Mouse (Mus musculus): ENCODE results near the gene Spryd3. TPM values are rescaled to one million over a fixed set of nuclear protein-coding genes. Genes with fewer than 3 reads are reported as not detected.

Gene Spryd3
- polyA plus RNA-seq, 1 experiment from 2014 or later, result 12.9 TPM

DNA sequence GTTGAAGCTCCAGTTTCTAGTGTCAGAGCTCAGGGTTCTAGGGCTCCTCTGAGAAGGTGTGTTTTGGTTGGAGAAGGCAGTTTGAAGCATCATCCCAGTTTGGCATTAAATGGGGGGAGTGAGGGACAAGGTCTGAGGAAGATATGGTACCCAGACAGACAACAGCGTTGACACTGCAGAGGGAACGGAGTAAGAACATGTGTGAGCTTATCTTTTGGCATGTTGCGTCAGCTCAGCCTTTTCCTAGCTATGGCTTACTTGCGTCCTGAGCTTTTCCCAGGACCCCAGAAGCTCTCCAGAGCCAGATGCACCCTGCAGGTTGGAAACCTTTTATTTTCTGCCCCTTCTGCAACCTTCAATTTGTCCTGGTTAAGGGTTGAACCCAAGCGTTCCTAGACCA is 10.1 kb upstream of the Spryd3 start:
- ATAC-seq (ENCODE audit: insufficient number of reproducible peaks, insufficient read depth, low FRiP score, low TSS enrichment, low read depth), result no peak
- Histone ChIP-seq H3K4me2 (no peak overlapping the region), H3K4me1 (replicated peaks) (peaks cover 9% of the 10 kb centered on the region), H3K27ac (no peak overlapping the region), H3K36me3 (no peaks in the 10 kb centered on the region), H3K9me3 (no peaks in the 10 kb centered on the region), H3K9ac (replicated peaks) (no peak overlapping the region), H3K27me3 (peaks cover 45% of the 10 kb centered on the region), H3K4me3 (replicated peaks) (no peak overlapping the region)
- WGBS, result 88% methylated on average over 5 of the region's 5 CpGs

DNA sequence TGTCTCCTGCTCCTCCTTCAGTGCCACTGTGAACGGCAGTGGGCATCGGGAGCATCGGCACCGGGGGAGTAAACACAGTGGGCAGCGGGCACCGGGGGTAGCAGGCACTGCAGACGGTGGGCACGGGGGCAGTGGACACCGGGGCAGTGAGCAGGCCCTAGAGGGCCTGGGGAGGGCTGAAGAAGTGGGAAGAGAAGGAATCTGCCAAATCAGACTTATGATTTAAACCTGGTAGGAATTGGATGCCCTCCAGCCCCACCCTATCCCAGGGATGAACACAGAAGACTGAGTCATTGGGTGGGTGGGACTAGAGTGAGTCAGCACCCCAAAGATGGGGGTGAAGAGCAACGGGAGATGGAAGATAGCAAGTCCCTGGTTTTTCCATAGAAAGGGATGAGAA is 9.3 kb upstream of the Spryd3 start:
- Histone ChIP-seq H3K4me1 (replicated peaks) (peaks cover 9% of the 10 kb centered on the region), H3K27me3 (peaks cover 45% of the 10 kb centered on the region), H3K4me2 (no peak overlapping the region), H3K27ac (no peak overlapping the region), H3K9ac (replicated peaks) (no peak overlapping the region), H3K36me3 (no peaks in the 10 kb centered on the region), H3K4me3 (replicated peaks) (no peak overlapping the region), H3K9me3 (no peaks in the 10 kb centered on the region)
- 88% methylated on average over 10 of the region's 10 CpGs for WGBS
- ATAC-seq (ENCODE audit: insufficient number of reproducible peaks, insufficient read depth, low FRiP score, low TSS enrichment, low read depth), result no peak

GRCm38 (mm10) chr15:102144726-102145125 is 8.7 kb upstream of the Spryd3 start:
- Histone ChIP-seq H3K9me3 (no peaks in the 10 kb centered on the region), H3K4me1 (replicated peaks) (peaks cover 9% of the 10 kb centered on the region), H3K4me2 (peak overlapping the region; percentile 59), H3K27me3 (peaks cover 45% of the 10 kb centered on the region), H3K36me3 (no peaks in the 10 kb centered on the region), H3K4me3 (replicated peaks) (peak overlapping the region; percentile 32), H3K27ac (no peak overlapping the region), H3K9ac (replicated peaks) (peak overlapping the region; percentile 37; the same call in 1 of the 2 replicates)
- no peak for ATAC-seq (ENCODE audit: insufficient number of reproducible peaks, insufficient read depth, low FRiP score, low TSS enrichment, low read depth)
- 16% methylated on average over 19 of the region's 19 CpGs for WGBS

- WGBS, result 3% methylated on average over 22 of the region's 22 CpGs
- Histone ChIP-seq H3K9ac (replicated peaks) (peak within 1 kb of the TSS; percentile 37; the same call in 1 of the 2 replicates), H3K27me3 (peaks cover 45% of the 10 kb centered on the region), H3K27ac (no peak within 1 kb of the TSS), H3K4me3 (replicated peaks) (peak within 1 kb of the TSS; percentile 32), H3K9me3 (no peaks in the 10 kb centered on the region), H3K4me1 (replicated peaks) (peaks cover 9% of the 10 kb centered on the region), H3K4me2 (peak within 1 kb of the TSS; percentile 59), H3K36me3 (no peaks in the 10 kb centered on the region)
- no peak for ATAC-seq (ENCODE audit: insufficient number of reproducible peaks, insufficient read depth, low FRiP score, low TSS enrichment, low read depth)
Measured at GRCm38 (mm10) chr15:102144274-102144711, 8.3 kb upstream of the Spryd3 start, which contains the start of gene Igfbp6. TSS of gene Igfbp6 (plus strand) at chr15:102144362.

DNA sequence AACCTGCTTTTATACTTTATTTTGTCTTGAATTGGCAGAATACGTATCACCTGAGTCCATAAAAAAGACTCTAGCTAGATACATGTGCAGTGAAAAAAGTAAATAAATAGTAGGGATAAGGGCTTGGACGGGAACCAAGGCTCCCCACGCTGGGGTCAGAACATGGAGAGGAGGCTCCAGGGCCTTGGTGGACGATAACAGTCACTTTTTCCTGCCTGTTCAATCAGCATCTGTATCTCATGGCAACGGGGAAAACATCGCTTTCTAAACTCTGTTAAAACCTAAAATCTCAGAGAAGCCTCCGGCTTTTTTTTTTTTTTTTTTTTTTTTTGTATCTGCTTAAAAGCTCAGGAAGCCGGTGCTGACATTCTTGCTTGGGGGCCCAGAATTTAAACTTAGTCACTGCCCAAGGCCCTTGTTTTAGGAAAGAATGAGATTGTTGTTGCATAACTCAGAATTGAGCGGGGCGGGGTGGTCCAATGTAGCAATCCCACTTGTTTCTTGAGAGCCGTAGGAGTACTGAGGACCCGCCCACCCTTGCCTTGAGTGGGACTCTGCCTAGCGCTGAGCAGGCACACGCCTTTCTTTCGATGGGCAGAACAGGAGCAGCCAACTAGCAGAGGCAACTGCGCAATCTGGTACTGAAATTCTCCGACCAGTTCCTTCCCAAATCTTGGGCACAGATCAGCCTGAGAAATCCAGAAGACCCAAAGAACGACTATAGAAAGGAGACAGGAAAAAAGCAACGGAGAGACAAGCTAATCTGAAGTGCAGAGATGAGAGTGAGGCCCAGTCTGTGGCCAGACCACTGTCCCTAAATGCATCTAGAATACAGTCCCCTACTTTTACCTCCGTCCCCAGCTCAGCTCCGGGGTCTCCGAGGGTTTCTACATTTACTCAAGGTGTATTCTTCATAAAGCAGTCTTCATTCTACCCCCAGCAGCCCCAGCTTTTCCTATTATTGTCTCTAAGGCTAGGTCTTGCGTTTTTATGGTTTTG is 7.2 kb upstream of the Spryd3 start:
- Histone ChIP-seq H3K27me3 (peaks cover 45% of the 10 kb centered on the region), H3K36me3 (no peaks in the 10 kb centered on the region), H3K9me3 (no peaks in the 10 kb centered on the region), H3K4me3 (replicated peaks) (no peak overlapping the region), H3K27ac (no peak overlapping the region), H3K4me1 (replicated peaks) (peaks cover 9% of the 10 kb centered on the region), H3K4me2 (no peak overlapping the region), H3K9ac (replicated peaks) (no peak overlapping the region)
- 60% methylated on average over 23 of the region's 23 CpGs for WGBS
- ATAC-seq (ENCODE audit: insufficient number of reproducible peaks, insufficient read depth, low FRiP score, low TSS enrichment, low read depth), result no peak

DNA sequence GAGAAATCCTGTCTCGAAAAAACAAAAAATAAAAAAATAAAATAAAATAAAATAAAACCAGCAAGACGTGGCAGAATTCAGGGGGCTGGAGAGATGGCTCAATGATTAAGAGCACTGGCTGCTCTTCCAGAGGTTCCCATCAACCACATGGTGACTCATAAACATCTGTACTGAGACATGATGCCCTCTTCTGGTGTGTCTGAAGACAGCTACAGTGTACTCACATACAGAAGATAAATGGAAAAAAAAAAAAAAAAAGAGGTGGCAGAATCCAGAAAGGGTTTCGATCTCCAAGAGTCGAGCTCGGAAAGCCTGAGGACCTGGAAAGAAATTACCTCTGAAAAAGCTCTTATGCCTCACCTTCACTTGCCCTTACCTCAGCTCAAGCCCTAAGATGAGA is 5.1 kb upstream of the Spryd3 start:
- peaks cover 41% of the 10 kb centered on the region for H3K27me3 ChIP-seq
- H3K4me3 ChIP-seq (replicated peaks), result no peak overlapping the region
- H3K4me1 ChIP-seq (replicated peaks), result peaks cover 13% of the 10 kb centered on the region
- H3K27ac ChIP-seq, result no peak overlapping the region
- H3K9me3 ChIP-seq, result no peaks in the 10 kb centered on the region
- no peak overlapping the region for H3K4me2 ChIP-seq
- no peak for ATAC-seq (ENCODE audit: insufficient number of reproducible peaks, insufficient read depth, low FRiP score, low TSS enrichment, low read depth)
- H3K9ac ChIP-seq (replicated peaks), result no peak overlapping the region
- WGBS, result 90% methylated on average over 5 of the region's 5 CpGs
- no peaks in the 10 kb centered on the region for H3K36me3 ChIP-seq

DNA sequence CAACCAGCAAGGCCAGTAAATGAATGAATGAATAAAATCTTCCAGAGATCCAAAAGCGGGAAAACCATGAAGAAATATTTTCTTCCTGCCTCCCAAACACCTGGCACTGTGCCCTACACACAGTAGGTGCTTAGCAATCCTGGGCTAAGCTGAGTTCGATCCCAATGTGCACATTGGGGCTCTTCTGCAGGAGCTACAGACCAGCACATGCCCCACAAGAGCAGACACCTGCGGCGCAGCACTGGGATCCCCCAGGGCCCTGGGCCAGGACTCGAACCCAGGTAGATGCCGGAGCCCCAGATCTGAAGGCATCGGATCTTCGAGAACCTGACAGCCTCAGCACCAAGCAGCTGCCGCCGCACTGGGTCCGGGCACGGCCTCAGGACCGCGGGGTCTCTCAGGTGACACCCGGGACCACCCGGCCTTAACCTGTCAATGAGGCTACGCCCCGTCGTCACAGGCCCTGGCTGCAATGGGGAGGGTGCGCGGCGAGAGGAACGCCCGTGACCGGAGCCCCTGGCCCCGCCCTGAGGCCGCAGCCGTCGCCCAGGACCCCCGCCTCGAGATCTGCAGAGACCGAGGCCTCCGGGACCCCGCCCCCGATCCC is 409 bp downstream of the Spryd3 start:
- H3K27ac ChIP-seq, result peak overlapping the region; percentile 77
- H3K27me3 ChIP-seq, result no peaks in the 10 kb centered on the region
- 3% methylated on average over 35 of the region's 35 CpGs for WGBS
- H3K4me1 ChIP-seq (replicated peaks), result peaks cover 11% of the 10 kb centered on the region
- H3K9ac ChIP-seq (replicated peaks), result peak overlapping the region; percentile 79
- H3K4me3 ChIP-seq (replicated peaks), result peak overlapping the region; percentile 82
- peak; percentile 75 for ATAC-seq (ENCODE audit: insufficient number of reproducible peaks, insufficient read depth, low FRiP score, low TSS enrichment, low read depth)
- peaks cover 30% of the 10 kb centered on the region for H3K36me3 ChIP-seq
- H3K9me3 ChIP-seq, result no peaks in the 10 kb centered on the region
- H3K4me2 ChIP-seq, result peak overlapping the region; percentile 78

DNA sequence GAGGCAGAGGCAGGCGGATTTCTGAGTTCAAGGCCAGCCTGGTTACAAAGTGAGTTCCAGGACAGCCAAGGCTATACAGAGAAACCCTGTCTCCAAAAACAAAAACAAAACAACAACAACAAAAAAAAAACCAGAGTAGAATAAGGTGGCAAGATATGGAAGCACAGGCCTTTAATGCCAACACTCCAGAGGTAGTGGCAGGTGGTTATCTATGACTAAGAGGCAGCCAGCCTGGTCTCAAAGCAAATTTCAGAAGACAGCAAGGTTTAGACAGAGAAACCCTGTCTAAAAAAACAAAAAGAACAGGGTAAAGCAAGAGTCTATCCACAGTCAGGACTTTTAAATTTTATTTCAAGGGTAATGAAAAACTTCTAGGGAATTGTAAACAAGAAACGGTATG is 1.3 kb downstream of the Spryd3 start:
- Histone ChIP-seq H3K36me3 (peaks cover 39% of the 10 kb centered on the region), H3K4me2 (peak overlapping the region; percentile 78; the same call in 1 of the 2 replicates), H3K4me3 (replicated peaks) (no peak overlapping the region), H3K9ac (replicated peaks) (no peak overlapping the region), H3K27me3 (no peaks in the 10 kb centered on the region), H3K4me1 (replicated peaks) (peaks cover 11% of the 10 kb centered on the region), H3K27ac (no peak overlapping the region), H3K9me3 (no peaks in the 10 kb centered on the region)
- no peak for ATAC-seq (ENCODE audit: insufficient number of reproducible peaks, insufficient read depth, low FRiP score, low TSS enrichment, low read depth)
- WGBS, result 94% methylated on average over 2 of the region's 2 CpGs

- H3K36me3 ChIP-seq, result peaks cover 53% of the 10 kb centered on the region
- no peaks in the 10 kb centered on the region for H3K27me3 ChIP-seq
- H3K4me3 ChIP-seq (replicated peaks), result no peak overlapping the region
- no peak overlapping the region for H3K9ac ChIP-seq (replicated peaks)
- H3K9me3 ChIP-seq, result no peaks in the 10 kb centered on the region
- no peak overlapping the region for H3K4me2 ChIP-seq
- no peak overlapping the region for H3K27ac ChIP-seq
- ATAC-seq (ENCODE audit: insufficient number of reproducible peaks, insufficient read depth, low FRiP score, low TSS enrichment, low read depth), result no peak
- peaks cover 11% of the 10 kb centered on the region for H3K4me1 ChIP-seq (replicated peaks)
- WGBS, result 89% methylated on average over 9 of the region's 9 CpGs
Measured at GRCm38 (mm10) chr15:102133314-102133713, 2.7 kb downstream of the Spryd3 start.

- H3K4me3 ChIP-seq (replicated peaks), result no peak overlapping the region
- no peaks in the 10 kb centered on the region for H3K27me3 ChIP-seq
- H3K27ac ChIP-seq, result no peak overlapping the region
- H3K9me3 ChIP-seq, result no peaks in the 10 kb centered on the region
- H3K9ac ChIP-seq (replicated peaks), result no peak overlapping the region
- H3K4me2 ChIP-seq, result no peak overlapping the region
- peaks cover 83% of the 10 kb centered on the region for H3K36me3 ChIP-seq
- ATAC-seq (ENCODE audit: insufficient number of reproducible peaks, insufficient read depth, low FRiP score, low TSS enrichment, low read depth), result no peak
- H3K4me1 ChIP-seq (replicated peaks), result no peaks in the 10 kb centered on the region
- WGBS, result 75% methylated on average over 2 of the region's 2 CpGs
Measured at GRCm38 (mm10) chr15:102126303-102126702, 9.7 kb downstream of the Spryd3 start.

DNA sequence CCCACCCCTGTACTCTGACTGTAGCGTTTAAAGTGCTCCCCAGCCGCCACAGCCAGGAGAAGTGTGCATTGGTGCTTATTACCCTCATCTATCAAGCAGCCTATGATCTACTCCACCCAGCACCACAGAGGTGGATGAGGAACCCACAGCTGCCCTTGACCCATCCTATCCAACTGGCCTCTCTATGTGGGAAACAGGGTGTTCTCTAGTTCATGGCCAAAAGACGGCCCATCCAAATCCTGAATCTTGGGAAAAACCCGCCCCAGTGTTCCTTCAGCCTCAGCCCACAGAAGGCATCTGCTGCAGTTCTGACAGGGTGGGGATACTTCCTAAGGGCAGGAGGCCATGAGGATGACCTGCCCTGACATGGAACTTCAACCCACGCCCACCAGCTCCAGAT is 15.5 kb downstream of the Spryd3 start:
- H3K9me3 ChIP-seq, result no peaks in the 10 kb centered on the region
- H3K9ac ChIP-seq (replicated peaks), result no peak overlapping the region
- H3K4me2 ChIP-seq, result no peak overlapping the region
- WGBS, result 81% methylated on average over 5 of the region's 5 CpGs
- H3K27me3 ChIP-seq, result no peaks in the 10 kb centered on the region
- no peaks in the 10 kb centered on the region for H3K4me1 ChIP-seq (replicated peaks)
- H3K36me3 ChIP-seq, result peaks cover 85% of the 10 kb centered on the region
- H3K27ac ChIP-seq, result no peak overlapping the region
- no peak for ATAC-seq (ENCODE audit: insufficient number of reproducible peaks, insufficient read depth, low FRiP score, low TSS enrichment, low read depth)
- no peak overlapping the region for H3K4me3 ChIP-seq (replicated peaks)
